Mouse (Mus musculus) ES-CJ7 (cell line): ENCODE data around the gene Mnat1.
A peak's percentile ranks its signal among the peaks of the same experiment; 100 is the strongest.

ENCODE experiments used
- DNase-seq: peaks from one replicate; pipeline ENCODE4 v3.0.0; 2011; ENCODE audit warnings: low read depth, low spot score

The Mnat1 gene

DNA sequence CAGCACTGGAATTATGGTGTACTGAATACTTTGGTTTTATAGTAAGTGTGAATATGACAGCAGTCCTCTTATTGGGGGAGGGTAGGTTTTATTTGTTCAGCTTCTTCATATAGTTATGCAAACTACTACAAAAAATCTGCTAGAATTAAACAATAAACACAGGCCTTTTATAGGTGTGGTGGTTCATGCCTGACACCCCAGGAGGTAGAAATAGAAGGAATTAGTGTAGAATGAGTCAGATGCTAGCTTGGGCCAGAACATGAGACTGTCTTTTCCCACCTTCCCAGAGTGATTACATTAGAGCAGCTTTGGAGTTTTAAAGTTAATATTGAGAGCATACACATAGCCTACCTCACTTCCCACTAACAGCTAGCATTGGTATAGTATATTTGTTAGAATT, 106.7 kb downstream of the Mnat1 start:
- DNase-seq, result no peak

DNA sequence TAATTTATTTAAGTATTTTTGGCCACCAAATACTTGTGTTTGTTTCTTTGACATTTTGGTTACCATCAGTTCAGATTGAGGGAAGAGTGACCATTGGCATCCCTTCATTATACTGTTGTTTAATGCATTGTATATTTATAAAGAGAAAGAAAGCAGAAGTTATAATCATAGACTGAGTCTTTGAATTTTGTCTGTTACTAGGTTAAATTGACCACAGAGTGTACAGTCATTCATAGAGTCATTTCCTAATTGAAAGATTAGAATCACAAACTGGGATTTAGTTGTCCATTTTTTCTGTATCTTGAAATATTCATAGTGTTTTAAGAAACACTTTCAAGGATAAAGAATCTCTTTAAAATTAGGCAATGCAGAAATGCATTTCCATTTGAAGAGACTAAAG, 108.0 kb downstream of the Mnat1 start:
- DNase-seq, result no peak

- no peak for DNase-seq
Observed at GRCm38 (mm10) chr12:73232586-73232985, 109.1 kb downstream of the Mnat1 start.

DNA sequence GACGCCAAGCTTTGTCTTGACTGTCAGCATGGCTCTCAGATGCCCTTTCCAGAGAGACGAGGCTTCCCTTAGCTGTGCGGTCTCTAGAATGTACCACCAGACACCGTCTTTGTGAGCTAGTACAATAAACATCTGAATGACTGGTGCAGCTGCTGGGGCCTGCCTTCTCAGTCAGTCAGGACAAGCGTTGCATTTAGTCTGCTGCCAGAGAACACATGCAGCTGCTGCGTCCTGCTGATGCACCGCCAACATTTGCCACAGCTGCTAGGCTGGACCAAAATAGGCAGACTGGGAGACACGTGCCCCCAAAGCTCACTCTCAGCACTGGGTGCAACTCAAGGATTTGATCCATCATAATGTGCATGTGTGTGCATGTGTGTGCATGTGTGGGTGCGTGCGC, 118.4 kb downstream of the Mnat1 start:
- DNase-seq, result no peak

DNA sequence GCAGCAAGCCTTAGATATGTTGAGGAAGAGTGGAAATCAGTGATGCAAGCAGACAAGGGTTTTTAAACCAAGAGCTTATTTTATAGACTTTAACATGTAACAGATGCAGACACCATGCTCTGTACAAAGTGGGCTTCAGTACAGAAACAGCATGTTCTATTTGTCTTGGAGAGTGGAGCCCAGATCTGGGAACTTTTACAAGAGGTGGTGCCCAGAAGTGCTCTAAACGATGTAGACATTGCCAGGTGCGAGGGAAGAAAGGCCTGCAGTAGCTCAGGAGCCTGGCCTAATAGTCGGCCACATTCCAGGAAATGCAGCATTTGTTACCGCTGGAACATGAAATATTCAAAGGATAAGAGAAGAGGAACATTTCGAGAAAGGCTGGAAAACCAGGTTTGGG, 122.2 kb downstream of the Mnat1 start:
- no peak for DNase-seq

DNA sequence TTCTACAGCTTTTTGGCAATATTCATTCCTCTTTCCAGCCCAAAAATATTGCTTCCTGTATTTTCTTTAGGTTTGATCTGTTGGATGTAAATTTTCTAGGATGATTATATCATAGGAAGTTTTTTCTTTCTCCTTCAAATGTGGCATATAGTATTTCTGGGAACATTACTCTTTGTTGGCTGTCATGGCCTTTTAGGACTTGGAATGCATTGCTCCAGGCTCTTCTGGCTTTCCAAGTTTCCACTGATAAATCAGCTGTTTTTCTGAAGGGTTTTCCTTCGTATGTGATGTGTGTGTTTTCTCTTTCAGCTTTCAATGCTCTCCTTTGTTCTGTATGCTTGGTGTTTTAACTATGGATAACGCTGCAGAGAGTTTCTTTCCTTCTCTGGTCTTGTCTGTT, 131.5 kb downstream of the Mnat1 start:
- DNase-seq, result no peak

DNA sequence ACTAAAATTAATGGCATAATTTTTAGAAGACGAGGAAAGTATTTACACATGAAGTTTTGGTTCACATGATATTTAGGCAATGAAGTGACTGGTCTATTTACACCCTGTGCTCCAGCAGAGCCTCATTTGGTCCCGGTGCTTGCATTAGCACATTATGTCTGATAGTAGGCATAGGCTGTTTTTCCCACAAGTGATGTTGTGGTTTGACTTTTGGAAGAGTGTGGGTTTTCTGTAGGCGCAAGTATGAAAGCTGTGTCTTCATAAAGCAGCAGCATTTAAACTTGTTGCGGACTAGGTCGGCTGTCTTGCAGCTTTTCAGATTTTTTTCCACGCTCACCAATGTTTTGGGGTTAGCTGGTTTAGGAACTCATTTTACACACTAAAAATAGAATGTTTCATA, 135.8 kb downstream of the Mnat1 start:
- no peak for DNase-seq

GRCm38 (mm10) chr12:73260339-73260738, 136.8 kb downstream of the Mnat1 start:
- no peak for DNase-seq

- no peak for DNase-seq
Observed at GRCm38 (mm10) chr12:73265381-73265978, 142.0 kb downstream of the Mnat1 start.

- no peak for DNase-seq
Observed at GRCm38 (mm10) chr12:73266597-73266996, 143.1 kb downstream of the Mnat1 start.

GRCm38 (mm10) chr12:73268497-73268896, 145.0 kb downstream of the Mnat1 start:
- DNase-seq, result no peak

- DNase-seq, result no peak
Observed at GRCm38 (mm10) chr12:73269531-73269930, 146.0 kb downstream of the Mnat1 start.

DNA sequence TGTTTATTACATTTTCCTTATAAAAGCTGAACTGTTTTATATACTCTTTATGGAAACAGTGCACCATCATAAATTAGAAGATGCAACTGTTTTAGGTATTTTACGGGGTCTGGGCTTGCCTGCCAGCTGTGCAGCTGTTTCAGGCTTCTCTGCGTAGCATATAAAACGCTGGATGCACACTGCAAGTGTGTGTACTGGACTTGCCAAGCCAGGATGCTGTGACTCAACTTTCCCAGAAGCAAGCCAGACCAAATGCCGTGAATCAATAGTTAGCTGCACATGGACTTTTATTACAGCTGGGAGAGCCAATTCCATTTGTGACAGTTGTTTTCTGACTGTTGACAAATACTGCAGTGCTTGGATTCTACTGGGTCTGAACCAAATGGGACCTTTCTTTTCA, 146.4 kb downstream of the Mnat1 start:
- no peak for DNase-seq

- no peak for DNase-seq
Observed at GRCm38 (mm10) chr12:73274921-73275320, 151.4 kb downstream of the Mnat1 start.

- peak; percentile 94 for DNase-seq
Observed at GRCm38 (mm10) chr12:73286287-73287092, 163.0 kb downstream of the Mnat1 start, which contains the start of the genes Trmt5 and Slc38a6. Gene Trmt5 (minus strand): TSS chr12:73286710. Gene Slc38a6 (plus strand): TSS chr12:73286779.

- DNase-seq, result no peak
Observed at GRCm38 (mm10) chr12:73287609-73288008, 164.1 kb downstream of the Mnat1 start.

DNA sequence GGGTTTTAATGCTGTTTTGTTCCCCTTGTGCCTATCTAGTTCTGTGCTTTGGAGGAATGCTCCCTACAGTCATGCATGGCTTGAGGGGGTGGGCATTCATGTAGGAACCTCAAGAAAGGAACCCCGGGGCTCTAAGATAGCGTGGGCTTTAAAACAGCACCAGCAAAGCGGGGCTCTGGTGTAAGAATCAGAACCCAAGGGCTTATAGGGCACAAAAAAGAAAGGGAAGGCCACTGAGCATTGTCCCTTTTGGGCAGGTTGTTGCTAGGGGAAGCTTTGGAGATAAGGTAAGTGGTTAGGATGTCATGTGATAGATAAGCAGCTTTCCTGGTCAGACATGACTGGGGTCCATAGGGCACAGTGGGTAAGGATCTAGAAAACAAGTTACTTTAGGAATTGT, 165.1 kb downstream of the Mnat1 start:
- no peak for DNase-seq

GRCm38 (mm10) chr12:73294884-73295283, 171.4 kb downstream of the Mnat1 start:
- no peak for DNase-seq

GRCm38 (mm10) chr12:73295505-73296140, 172.1 kb downstream of the Mnat1 start:
- DNase-seq, result no peak

DNA sequence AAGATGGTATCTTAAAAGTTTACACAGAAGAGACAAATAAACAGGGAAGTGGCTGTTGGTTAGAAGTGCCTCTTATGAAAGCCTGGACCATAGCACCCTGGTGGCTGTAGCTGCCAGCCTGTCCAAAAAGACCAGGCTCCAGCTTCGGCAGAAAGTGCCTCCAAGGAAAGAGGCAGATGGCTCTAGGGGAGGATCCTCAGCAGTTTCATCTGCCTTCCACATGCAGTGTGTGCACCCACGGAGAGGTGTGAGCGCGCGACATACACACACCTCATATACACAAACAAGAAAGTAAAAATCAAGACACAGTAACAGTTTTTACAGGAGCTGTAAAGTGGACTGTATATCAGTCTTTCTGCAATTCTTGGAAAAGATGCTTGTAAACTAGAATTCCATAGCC, 175.1 kb downstream of the Mnat1 start:
- DNase-seq, result no peak

DNA sequence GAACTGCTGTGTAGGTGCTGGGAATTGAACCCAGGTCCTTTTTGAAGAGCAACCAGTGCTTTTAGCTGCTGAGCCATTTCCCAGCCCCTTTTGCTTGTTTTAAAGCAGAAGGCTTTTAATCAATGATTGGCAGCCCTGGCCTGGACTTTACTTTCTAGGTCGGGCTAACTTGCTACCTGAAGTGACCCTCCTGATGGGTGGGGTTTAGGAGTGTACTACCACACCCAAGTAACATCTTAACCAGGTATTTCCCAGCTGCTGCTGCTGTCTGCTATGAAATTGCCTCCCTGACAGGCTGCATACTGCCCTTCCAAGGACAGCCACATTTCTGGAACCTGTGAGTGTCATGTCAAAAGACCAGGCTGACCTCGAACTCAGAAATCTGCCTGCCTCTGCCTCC, 177.0 kb downstream of the Mnat1 start:
- no peak for DNase-seq

- no peak for DNase-seq
Observed at GRCm38 (mm10) chr12:73304636-73305035, 181.1 kb downstream of the Mnat1 start.

GRCm38 (mm10) chr12:73307750-73308149, 184.2 kb downstream of the Mnat1 start:
- DNase-seq, result no peak
